Mouse (Mus musculus) forebrain, embryonic 13.5 days (tissue): ENCODE measurements around the gene Bdh1. TPM values are rescaled to one million over a fixed set of nuclear protein-coding genes. Genes with fewer than 3 reads are reported as not detected.

Experiments used
- ATAC-seq: fragments of 200-750 bp; cut with Nextera tagmentation; 2 replicates; pipeline ENCODE4 v1.8.0; 2017
- H3K27ac ChIP-seq: fragments of 300-500 bp; sonication (generic); 2 replicates; pipeline ENCODE4 v1.5.1; 2015; ENCODE audit warnings: inconsistent platforms, mild to moderate bottlenecking, moderate library complexity
- H3K27me3 ChIP-seq: fragments of 300-500 bp; sonication (generic); 2 replicates; pipeline ENCODE4 v1.6.1; 2015; ENCODE audit warnings: mild to moderate bottlenecking, inconsistent platforms
- H3K36me3 ChIP-seq: fragments of 300-500 bp; sonication (generic); 2 replicates; pipeline ENCODE4 v1.6.1; 2015; ENCODE audit warnings: mild to moderate bottlenecking, inconsistent platforms; ENCODE audit not compliant: poor library complexity, severe bottlenecking
- H3K4me1 ChIP-seq: fragments of 300-500 bp; sonication (generic); 2 replicates; pipeline ENCODE4 v1.6.1; 2015; ENCODE audit warnings: inconsistent platforms
- H3K4me2 ChIP-seq: fragments of 300-500 bp; sonication (generic); 2 replicates; pipeline ENCODE4 v1.6.1; 2015; ENCODE audit warnings: inconsistent platforms, mild to moderate bottlenecking, moderate library complexity
- H3K4me3 ChIP-seq: fragments of 300-500 bp; sonication (generic); 2 replicates; pipeline ENCODE4 v1.5.1; 2015; ENCODE audit warnings: mild to moderate bottlenecking, inconsistent platforms
- H3K9ac ChIP-seq: fragments of 300-500 bp; sonication (generic); 2 replicates; pipeline ENCODE4 v1.6.1; 2015; ENCODE audit warnings: mild to moderate bottlenecking, inconsistent platforms
- H3K9me3 ChIP-seq: fragments of 300-500 bp; sonication (generic); replicated peaks from 2 replicates; pipeline ENCODE4 v1.6.1; 2016; ENCODE audit warnings: inconsistent platforms
- WGBS: fragments of 180-500 bp; shearing (Covaris S2); methylation state at CpG from one replicate; pipeline ENCODE4 v1.1.7; 2015; 5-methylcytosine and 5-hydroxymethylcytosine counted together
- polyA plus RNA-seq: library from polyadenylated mRNA; unstranded; fragments of >200 nt; fragmentation: Nextera tagmentation; extraction: Ambion mirVana; gene quantifications from 2 replicates; pipeline ENCODE4 v1.2.1, GENCODE M21; 2015

Gene Bdh1
- polyA plus RNA-seq, 1 experiment from 2014 or later: 88.7 TPM

GRCm38 (mm10) chr16:31495769-31496168 is 73.7 kb downstream of the Bdh1 start:
- Histone ChIP-seq H3K4me1 (peaks cover 44% of the 10 kb centered on the region), H3K36me3 (no peaks in the 10 kb centered on the region), H3K9ac (no peak overlapping the region), H3K27me3 (0 out of 2 replicates have a peak, but pooled peaks cover 4% of the 10 kb centered on the region), H3K4me3 (no peak overlapping the region), H3K9me3 (no peaks in the 10 kb centered on the region), H3K4me2 (no peak overlapping the region), H3K27ac (no peak overlapping the region)
- WGBS: 87% methylated on average over 9 of the region's 9 CpGs
- no peak for ATAC-seq

GRCm38 (mm10) chr16:31498336-31498735 is 76.3 kb downstream of the Bdh1 start:
- H3K4me1 ChIP-seq: peaks cover 54% of the 10 kb centered on the region
- peak overlapping the region; percentile 91; the same call in 1 of the 2 replicates for H3K27ac ChIP-seq
- WGBS: 91% methylated on average over 4 of the region's 4 CpGs

GRCm38 (mm10) chr16:31499021-31499420 is 76.9 kb downstream of the Bdh1 start:
- H3K27me3 ChIP-seq: no peaks in the 10 kb centered on the region
- no peak overlapping the region for H3K4me2 ChIP-seq
- H3K27ac ChIP-seq: peak overlapping the region; percentile 91
- H3K36me3 ChIP-seq: no peaks in the 10 kb centered on the region
- H3K9me3 ChIP-seq: no peaks in the 10 kb centered on the region
- ATAC-seq: no peak
- peaks cover 47% of the 10 kb centered on the region for H3K4me1 ChIP-seq
- H3K4me3 ChIP-seq: no peak overlapping the region
- H3K9ac ChIP-seq: no peak overlapping the region
- 94% methylated on average over 6 of the region's 6 CpGs for WGBS

More at GRCm38 (mm10) chr16:31498336-31498735, 76.3 kb downstream of the Bdh1 start:
- H3K4me2 ChIP-seq: no peak overlapping the region
- H3K9ac ChIP-seq: no peak overlapping the region
- no peaks in the 10 kb centered on the region for H3K9me3 ChIP-seq
- H3K4me3 ChIP-seq: no peak overlapping the region
- ATAC-seq: no peak
- no peaks in the 10 kb centered on the region for H3K27me3 ChIP-seq
- H3K36me3 ChIP-seq: no peaks in the 10 kb centered on the region

GRCm38 (mm10) chr16:31499681-31500310 is 77.7 kb downstream of the Bdh1 start:
- 0 out of 2 replicates have a peak overlapping the region, but pooled peaks have one; percentile 1 for H3K9ac ChIP-seq
- whole genome bisulfite sequencing: 38% methylated on average over 11 of the region's 11 CpGs
- peak; percentile 93 for ATAC-seq
- no peaks in the 10 kb centered on the region for H3K27me3 ChIP-seq
- H3K4me3 ChIP-seq: no peak overlapping the region
- peaks cover 42% of the 10 kb centered on the region for H3K4me1 ChIP-seq
- H3K9me3 ChIP-seq: no peaks in the 10 kb centered on the region
- H3K27ac ChIP-seq: peak overlapping the region; percentile 91
- H3K36me3 ChIP-seq: no peaks in the 10 kb centered on the region
- no peak overlapping the region for H3K4me2 ChIP-seq

- H3K9ac ChIP-seq: no peak overlapping the region
- no peak overlapping the region for H3K4me2 ChIP-seq
- H3K4me1 ChIP-seq: peaks cover 42% of the 10 kb centered on the region
- no peaks in the 10 kb centered on the region for H3K9me3 ChIP-seq
- no peak for ATAC-seq
- 71% methylated on average over 3 of the region's 3 CpGs for WGBS
- H3K27me3 ChIP-seq: no peaks in the 10 kb centered on the region
- no peaks in the 10 kb centered on the region for H3K36me3 ChIP-seq
- no peak overlapping the region for H3K4me3 ChIP-seq
- H3K27ac ChIP-seq: peak overlapping the region; percentile 91
These were observed 78.5 kb downstream of the Bdh1 start for GRCm38 (mm10) chr16:31500532-31500931.

GRCm38 (mm10) chr16:31500969-31501750 is 79.1 kb downstream of the Bdh1 start:
- 59% methylated on average over 14 of the region's 14 CpGs for WGBS
- peak; percentile 70 for ATAC-seq
- H3K36me3 ChIP-seq: no peaks in the 10 kb centered on the region

GRCm38 (mm10) chr16:31501751-31502365 is 79.8 kb downstream of the Bdh1 start:
- WGBS: 31% methylated on average over 14 of the region's 14 CpGs
- H3K9me3 ChIP-seq: no peaks in the 10 kb centered on the region
- no peak for ATAC-seq
- H3K36me3 ChIP-seq: no peaks in the 10 kb centered on the region
- H3K27ac ChIP-seq: peak overlapping the region; percentile 91
- H3K4me1 ChIP-seq: peaks cover 44% of the 10 kb centered on the region
- no peak overlapping the region for H3K4me2 ChIP-seq
- H3K9ac ChIP-seq: no peak overlapping the region
- no peak overlapping the region for H3K4me3 ChIP-seq
- no peaks in the 10 kb centered on the region for H3K27me3 ChIP-seq

More at GRCm38 (mm10) chr16:31500969-31501750, 79.1 kb downstream of the Bdh1 start:
- H3K4me2 ChIP-seq: no peak overlapping the region
- no peaks in the 10 kb centered on the region for H3K27me3 ChIP-seq
- no peak overlapping the region for H3K4me3 ChIP-seq
- H3K27ac ChIP-seq: peak overlapping the region; percentile 91
- H3K9me3 ChIP-seq: no peaks in the 10 kb centered on the region
- peaks cover 42% of the 10 kb centered on the region for H3K4me1 ChIP-seq
- H3K9ac ChIP-seq: 0 out of 2 replicates have a peak overlapping the region, but pooled peaks have one; percentile 5

- Histone ChIP-seq H3K4me2 (no peak overlapping the region), H3K9ac (no peak overlapping the region), H3K4me1 (peaks cover 41% of the 10 kb centered on the region), H3K27ac (no peak overlapping the region), H3K27me3 (no peaks in the 10 kb centered on the region), H3K36me3 (no peaks in the 10 kb centered on the region), H3K9me3 (no peaks in the 10 kb centered on the region), H3K4me3 (no peak overlapping the region)
- WGBS: 51% methylated on average over 10 of the region's 10 CpGs
- no peak for ATAC-seq
These were observed 84.8 kb downstream of the Bdh1 start for GRCm38 (mm10) chr16:31506665-31507456.

GRCm38 (mm10) chr16:31507457-31507755 is 85.3 kb downstream of the Bdh1 start:
- 22% methylated on average over 6 of the region's 6 CpGs for WGBS
- Histone ChIP-seq H3K4me1 (peaks cover 35% of the 10 kb centered on the region), H3K36me3 (no peaks in the 10 kb centered on the region), H3K9ac (no peak overlapping the region), H3K9me3 (no peaks in the 10 kb centered on the region), H3K27ac (no peak overlapping the region), H3K27me3 (no peaks in the 10 kb centered on the region), H3K4me3 (no peak overlapping the region), H3K4me2 (no peak overlapping the region)
- 0 out of 2 replicates have a peak, but pooled peaks have one; percentile 16 for ATAC-seq

GRCm38 (mm10) chr16:31507794-31508526 is 85.9 kb downstream of the Bdh1 start:
- 31% methylated on average over 14 of the region's 14 CpGs for WGBS

More at GRCm38 (mm10) chr16:31507794-31508526, 85.9 kb downstream of the Bdh1 start:
- Histone ChIP-seq H3K4me2 (no peak overlapping the region), H3K9ac (no peak overlapping the region), H3K9me3 (no peaks in the 10 kb centered on the region), H3K27ac (0 out of 2 replicates have a peak overlapping the region, but pooled peaks have one; percentile 77), H3K4me3 (no peak overlapping the region), H3K27me3 (no peaks in the 10 kb centered on the region), H3K4me1 (peaks cover 31% of the 10 kb centered on the region), H3K36me3 (no peaks in the 10 kb centered on the region)
- ATAC-seq: peak; percentile 31; the same call in 1 of the 2 replicates
